Mouse (Mus musculus) right cerebral cortex, postnatal 4 days (tissue): ENCODE results near the gene Nudt21.

Experiments used
- DNase-seq: peaks from one replicate; pipeline ENCODE4 v3.0.0-alpha.2; 2022

Nudt21 gene

GRCm38 (mm10) chr8:94036944-94037524 lies at the start of gene Nudt21, which contains the start of gene Ogfod1:
TSS of gene Nudt21 (minus strand) at chr8:94037031.
TSS of gene Ogfod1 (plus strand) at chr8:94037198.
- peak; percentile 88 for DNase-seq

- no peak for DNase-seq
Measured at GRCm38 (mm10) chr8:94076461-94077192, 39.8 kb upstream of the Nudt21 start.

GRCm38 (mm10) chr8:94068793-94069192 lies 32.0 kb upstream of the Nudt21 start:
- DNase-seq: no peak

GRCm38 (mm10) chr8:94066121-94066863 lies 29.5 kb upstream of the Nudt21 start:
- no peak for DNase-seq

- DNase-seq: peak; percentile 76
Measured at GRCm38 (mm10) chr8:94057157-94057854, 20.5 kb upstream of the Nudt21 start.

- DNase-seq: no peak
Measured at GRCm38 (mm10) chr8:94052696-94053095, 15.9 kb upstream of the Nudt21 start.

- DNase-seq: no peak
Measured at GRCm38 (mm10) chr8:94047845-94048244, 11.0 kb upstream of the Nudt21 start.

- no peak for DNase-seq
Measured at GRCm38 (mm10) chr8:94037806-94038205, 975 bp upstream of the Nudt21 start.

GRCm38 (mm10) chr8:94036541-94036940 lies 290 bp downstream of the Nudt21 start:
- peak; percentile 64 for DNase-seq

- DNase-seq: no peak
Measured at GRCm38 (mm10) chr8:94035200-94035599, 1.6 kb downstream of the Nudt21 start.

GRCm38 (mm10) chr8:94033601-94034000 lies 3.2 kb downstream of the Nudt21 start:
- no peak for DNase-seq

GRCm38 (mm10) chr8:94029701-94030100 lies 7.1 kb downstream of the Nudt21 start:
- DNase-seq: no peak

- no peak for DNase-seq
Measured at GRCm38 (mm10) chr8:94023916-94024315, 12.9 kb downstream of the Nudt21 start.

GRCm38 (mm10) chr8:94013026-94013612 lies 23.7 kb downstream of the Nudt21 start:
- no peak for DNase-seq

- peak; percentile 55 for DNase-seq
Measured at GRCm38 (mm10) chr8:94012013-94012951, 24.5 kb downstream of the Nudt21 start, which contains the start of gene Amfr. TSS of gene Amfr (minus strand) at chr8:94012842.

- DNase-seq: peak; percentile 6
Measured at GRCm38 (mm10) chr8:94011076-94012012, 25.5 kb downstream of the Nudt21 start.

- DNase-seq: no peak
Measured at GRCm38 (mm10) chr8:94010101-94010705, 26.6 kb downstream of the Nudt21 start.

GRCm38 (mm10) chr8:94009243-94009845 lies 27.5 kb downstream of the Nudt21 start:
- no peak for DNase-seq

GRCm38 (mm10) chr8:94004139-94004538 lies 32.7 kb downstream of the Nudt21 start:
- DNase-seq: no peak
